Mouse (Mus musculus) neural tube, embryonic 14.5 days (tissue): Measurements from ENCODE around the gene Krtap5-2. TPM values are rescaled to one million over a fixed set of nuclear protein-coding genes. Genes with fewer than 3 reads are reported as not detected.

Experiments
- polyA plus RNA-seq: library from polyadenylated mRNA; unstranded; fragments of >200 nt; fragmentation: Nextera tagmentation; extraction: Ambion mirVana; gene quantifications from 2 replicates; pipeline ENCODE4 v1.2.1, GENCODE M21; 2014

Gene Krtap5-2
- polyA plus RNA-seq, 1 experiment from 2014 or later = not detected

Other genes with a start within 250 kb of the Krtap5-2 start
- 25.8 and 27.7 TPM in 2 replicates for gene Brsk2, start 226.3 kb downstream of the Krtap5-2 start, polyA plus RNA-seq
- gene Mob2, start 114.9 kb downstream of the Krtap5-2 start, polyA plus RNA-seq = 50.5 and 53.5 TPM in 2 replicates
- gene Dusp8, start 80.2 kb downstream of the Krtap5-2 start, polyA plus RNA-seq = 136 and 141 TPM in 2 replicates
- not detected in 2 replicates for gene Gm45618, start 55.3 kb downstream of the Krtap5-2 start, polyA plus RNA-seq
- gene Gm39115, start 40.0 kb downstream of the Krtap5-2 start, polyA plus RNA-seq = not detected in 2 replicates
- gene Gm45337, start 31.4 kb downstream of the Krtap5-2 start, polyA plus RNA-seq = not detected in 2 replicates
- not detected in 2 replicates for gene Gm29735, start 18.9 kb downstream of the Krtap5-2 start, polyA plus RNA-seq
- gene Gm4553, start 10.3 kb downstream of the Krtap5-2 start, polyA plus RNA-seq = 0.40 TPM in 1 of 2 replicates, not detected in the other
- gene Gm10153, start 14.4 kb upstream of the Krtap5-2 start, polyA plus RNA-seq = not detected in 2 replicates
- not detected in 2 replicates for gene Krtap5-3, start 25.4 kb upstream of the Krtap5-2 start, polyA plus RNA-seq
- not detected in 2 replicates for gene Gm7579, start 35.9 kb upstream of the Krtap5-2 start, polyA plus RNA-seq
- gene Krtap5-5, start 54.0 kb upstream of the Krtap5-2 start, polyA plus RNA-seq = not detected in 2 replicates
- not detected in 2 replicates for gene Gm40460, start 65.1 kb upstream of the Krtap5-2 start, polyA plus RNA-seq
- not detected in 2 replicates for gene Gm2431, start 82.3 kb upstream of the Krtap5-2 start, polyA plus RNA-seq
- not detected in 2 replicates for gene Gm4559, start 98.4 kb upstream of the Krtap5-2 start, polyA plus RNA-seq
- gene Krtap5-1, start 121.1 kb upstream of the Krtap5-2 start, polyA plus RNA-seq = not detected in 2 replicates
- gene Krtap5-4, start 127.5 kb upstream of the Krtap5-2 start, polyA plus RNA-seq = not detected in 2 replicates
- gene Ifitm10, start 197.7 kb upstream of the Krtap5-2 start, polyA plus RNA-seq = 6.0 and 11.2 TPM in 2 replicates
- 2.9 TPM in 1 of 2 replicates, not detected in the other for gene Gm49369, start 206.7 kb upstream of the Krtap5-2 start, polyA plus RNA-seq
- gene Ctsd, start 212.0 kb upstream of the Krtap5-2 start, polyA plus RNA-seq = 250 and 288 TPM in 2 replicates